Mouse (Mus musculus): ENCODE data around the gene Adamts13. TPM values are rescaled to one million over a fixed set of nuclear protein-coding genes. Genes with fewer than 3 reads are reported as not detected.

The Adamts13 gene
- 0.06 and 0.26 TPM in 2 replicates for polyA plus RNA-seq (2015; fragmentation: Nextera tagmentation; extraction: Ambion mirVana)

- Histone ChIP-seq H3K27ac (no peak within 1 kb of the TSS), H3K4me2 (0 out of 2 replicates have a peak within 1 kb of the TSS, but pooled peaks have one; percentile 19)
These were observed at the start of gene Adamts13 for GRCm38 (mm10) chr2:26973116-26973515. Gene Adamts13 (plus strand): TSS chr2:26973416.

GRCm38 (mm10) chr2:26927745-26928476, 45.3 kb upstream of the Adamts13 start:
- Histone ChIP-seq H3K27me3 (no peaks in the 10 kb centered on the region), H3K36me3 (peaks cover 88% of the 10 kb centered on the region), H3K27ac (no peak overlapping the region), H3K9me3 (replicated peaks) (no peaks in the 10 kb centered on the region), H3K9ac (peak overlapping the region; percentile 14; the same call in 1 of the 2 replicates), H3K4me3 (replicated peaks) (no peak overlapping the region), H3K4me2 (no peak overlapping the region), H3K4me1 (peaks cover 31% of the 10 kb centered on the region)
- ATAC-seq (replicated peaks; ENCODE audit: low FRiP score) = no peak
- WGBS = 86% methylated on average over 6 of the region's 6 CpGs

More at GRCm38 (mm10) chr2:26973116-26973515, at the start of gene Adamts13:
- no peaks in the 10 kb centered on the region for H3K4me1 ChIP-seq
- H3K9ac ChIP-seq = no peak within 1 kb of the TSS
- no peak within 1 kb of the TSS for H3K4me3 ChIP-seq (replicated peaks)
- H3K27me3 ChIP-seq = no peaks in the 10 kb centered on the region
- 81% methylated on average over 3 of the region's 3 CpGs for WGBS
- no peak for ATAC-seq (replicated peaks; ENCODE audit: low FRiP score)
- no peaks in the 10 kb centered on the region for H3K9me3 ChIP-seq (replicated peaks)
- no peaks in the 10 kb centered on the region for H3K36me3 ChIP-seq

GRCm38 (mm10) chr2:26930390-26930789, 42.8 kb upstream of the Adamts13 start:
- Histone ChIP-seq H3K36me3 (peaks cover 63% of the 10 kb centered on the region), H3K27ac (no peak overlapping the region), H3K4me3 (replicated peaks) (0 out of 2 replicates have a peak overlapping the region, but pooled peaks have one; percentile 0), H3K4me1 (peaks cover 35% of the 10 kb centered on the region), H3K27me3 (no peaks in the 10 kb centered on the region), H3K4me2 (no peak overlapping the region), H3K9me3 (replicated peaks) (no peaks in the 10 kb centered on the region), H3K9ac (0 out of 2 replicates have a peak overlapping the region, but pooled peaks have one; percentile 21)
- WGBS = 46% methylated on average over 1 of the region's 1 CpGs
- no peak for ATAC-seq (replicated peaks; ENCODE audit: low FRiP score)

- no peak for ATAC-seq (replicated peaks; ENCODE audit: low FRiP score)
- H3K4me1 ChIP-seq = peaks cover 35% of the 10 kb centered on the region
- H3K4me2 ChIP-seq = peak overlapping the region; percentile 71
- peaks cover 40% of the 10 kb centered on the region for H3K36me3 ChIP-seq
- no peaks in the 10 kb centered on the region for H3K9me3 ChIP-seq (replicated peaks)
- H3K4me3 ChIP-seq (replicated peaks) = peak overlapping the region; percentile 98
- WGBS = 2% methylated on average over 41 of the region's 49 CpGs
- H3K27me3 ChIP-seq = no peaks in the 10 kb centered on the region
- peak overlapping the region; percentile 100 for H3K9ac ChIP-seq
- peak overlapping the region; percentile 94 for H3K27ac ChIP-seq
These were observed 40.5 kb upstream of the Adamts13 start for GRCm38 (mm10) chr2:26932473-26933303.

GRCm38 (mm10) chr2:26933304-26934055, 39.7 kb upstream of the Adamts13 start, which contains the start of the genes Surf4 and Stkld1:
Gene Surf4 (minus strand): TSS chr2:26933928.
Gene Stkld1 (plus strand): TSS chr2:26934047.
- H3K36me3 ChIP-seq = peaks cover 32% of the 10 kb centered on the region
- H3K4me3 ChIP-seq (replicated peaks) = peak within 1 kb of the TSS; percentile 98
- H3K4me1 ChIP-seq = peaks cover 35% of the 10 kb centered on the region
- ATAC-seq (replicated peaks; ENCODE audit: low FRiP score) = peak; percentile 97
- H3K9me3 ChIP-seq (replicated peaks) = no peaks in the 10 kb centered on the region
- 1% methylated on average over 51 of the region's 70 CpGs for WGBS
- peak within 1 kb of the TSS; percentile 71 for H3K4me2 ChIP-seq
- peak within 1 kb of the TSS; percentile 94 for H3K27ac ChIP-seq
- no peaks in the 10 kb centered on the region for H3K27me3 ChIP-seq
- peak within 1 kb of the TSS; percentile 100 for H3K9ac ChIP-seq

- WGBS = 89% methylated on average over 2 of the region's 2 CpGs
- Histone ChIP-seq H3K4me2 (no peak overlapping the region), H3K4me1 (peaks cover 25% of the 10 kb centered on the region), H3K27me3 (no peaks in the 10 kb centered on the region), H3K9ac (no peak overlapping the region), H3K27ac (no peak overlapping the region), H3K9me3 (replicated peaks) (no peaks in the 10 kb centered on the region), H3K4me3 (replicated peaks) (no peak overlapping the region), H3K36me3 (peaks cover 14% of the 10 kb centered on the region)
- no peak for ATAC-seq (replicated peaks; ENCODE audit: low FRiP score)
These were observed 37.9 kb upstream of the Adamts13 start for GRCm38 (mm10) chr2:26935286-26935685.

GRCm38 (mm10) chr2:26936425-26936824, 36.8 kb upstream of the Adamts13 start:
- 93% methylated on average over 1 of the region's 1 CpGs for WGBS
- Histone ChIP-seq H3K27ac (no peak overlapping the region), H3K4me2 (no peak overlapping the region), H3K9me3 (replicated peaks) (no peaks in the 10 kb centered on the region), H3K27me3 (no peaks in the 10 kb centered on the region), H3K4me1 (peaks cover 14% of the 10 kb centered on the region), H3K9ac (no peak overlapping the region), H3K36me3 (peaks cover 3% of the 10 kb centered on the region; the same call in 1 of the 2 replicates), H3K4me3 (replicated peaks) (no peak overlapping the region)
- no peak for ATAC-seq (replicated peaks; ENCODE audit: low FRiP score)

- Histone ChIP-seq H3K4me2 (no peak overlapping the region), H3K4me3 (replicated peaks) (no peak overlapping the region), H3K27ac (no peak overlapping the region), H3K4me1 (no peaks in the 10 kb centered on the region), H3K9me3 (replicated peaks) (no peaks in the 10 kb centered on the region), H3K9ac (no peak overlapping the region), H3K27me3 (no peaks in the 10 kb centered on the region), H3K36me3 (no peaks in the 10 kb centered on the region)
- WGBS = 38% methylated on average over 5 of the region's 5 CpGs
- ATAC-seq (replicated peaks; ENCODE audit: low FRiP score) = no peak
These were observed 31.7 kb upstream of the Adamts13 start for GRCm38 (mm10) chr2:26941539-26941938.

GRCm38 (mm10) chr2:26943253-26943652, 30.0 kb upstream of the Adamts13 start:
- no peak for ATAC-seq (replicated peaks; ENCODE audit: low FRiP score)
- Histone ChIP-seq H3K9ac (no peak overlapping the region), H3K9me3 (replicated peaks) (no peaks in the 10 kb centered on the region), H3K36me3 (peaks cover 11% of the 10 kb centered on the region; the same call in 1 of the 2 replicates), H3K4me2 (no peak overlapping the region), H3K4me3 (replicated peaks) (no peak overlapping the region), H3K27ac (no peak overlapping the region), H3K4me1 (no peaks in the 10 kb centered on the region), H3K27me3 (no peaks in the 10 kb centered on the region)
- WGBS = 83% methylated on average over 3 of the region's 3 CpGs

GRCm38 (mm10) chr2:26950411-26950810, 22.8 kb upstream of the Adamts13 start:
- H3K27me3 ChIP-seq = no peaks in the 10 kb centered on the region
- H3K4me3 ChIP-seq (replicated peaks) = no peak overlapping the region
- no peak overlapping the region for H3K27ac ChIP-seq
- ATAC-seq (replicated peaks; ENCODE audit: low FRiP score) = no peak
- H3K36me3 ChIP-seq = peaks cover 80% of the 10 kb centered on the region
- no peak overlapping the region for H3K4me2 ChIP-seq
- WGBS = 86% methylated on average over 2 of the region's 2 CpGs
- no peak overlapping the region for H3K9ac ChIP-seq
- no peaks in the 10 kb centered on the region for H3K9me3 ChIP-seq (replicated peaks)
- no peaks in the 10 kb centered on the region for H3K4me1 ChIP-seq

- H3K4me3 ChIP-seq (replicated peaks) = no peak overlapping the region
- H3K36me3 ChIP-seq = peaks cover 90% of the 10 kb centered on the region
- H3K4me1 ChIP-seq = no peaks in the 10 kb centered on the region
- H3K4me2 ChIP-seq = no peak overlapping the region
- no peak overlapping the region for H3K9ac ChIP-seq
- H3K27ac ChIP-seq = no peak overlapping the region
- whole genome bisulfite sequencing = 88% methylated on average over 8 of the region's 8 CpGs
- H3K27me3 ChIP-seq = no peaks in the 10 kb centered on the region
- ATAC-seq (replicated peaks; ENCODE audit: low FRiP score) = no peak
- no peaks in the 10 kb centered on the region for H3K9me3 ChIP-seq (replicated peaks)
These were observed 21.8 kb upstream of the Adamts13 start for GRCm38 (mm10) chr2:26951346-26951905.

Data from kidney, embryonic 15.5 days (tissue).